Mouse (Mus musculus) lung, postnatal 0 days (tissue): ENCODE results near the gene Il12b.

Experiments
- CTCF ChIP-seq: IDR thresholded peaks from 2 replicates; pipeline ENCODE4 v1.5.1; 2016; ENCODE audit warnings: antibody characterized with exemption, mild to moderate bottlenecking
- EP300 ChIP-seq: IDR thresholded peaks from 2 replicates; pipeline ENCODE4 v1.6.1; 2016; ENCODE audit warnings: antibody characterized with exemption, mild to moderate bottlenecking, control low read depth

GRCm38 (mm10) chr11:44422337-44423111 lies 22.7 kb downstream of the Il12b start:
- TF ChIP-seq CTCF (no peak), EP300 (no peak)
